Comparison of ENCODE assay signal across 31 mouse cellular contexts in the genomic region with DNA sequence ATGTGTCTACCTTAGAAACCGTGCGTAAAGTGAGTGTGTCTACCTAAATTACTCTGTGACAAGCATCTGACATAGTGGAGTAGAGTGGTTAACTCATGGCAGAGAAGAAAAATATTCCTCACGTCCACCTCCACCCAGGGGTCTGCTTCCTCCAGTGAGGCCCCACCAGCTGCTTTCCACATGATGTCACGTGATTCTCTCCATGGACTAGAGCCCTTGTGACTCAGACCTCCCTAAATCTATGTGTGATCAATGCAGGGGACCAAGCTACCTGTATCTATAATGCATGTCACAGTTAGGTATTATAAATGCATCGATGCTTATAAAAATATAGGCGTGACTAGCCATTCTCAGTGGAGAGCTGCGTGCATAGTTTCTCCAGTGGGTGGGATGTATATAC. TPM values are rescaled to one million over a fixed set of nuclear protein-coding genes. Genes with fewer than 3 reads are reported as not detected.
A peak's percentile ranks its signal among the peaks of the same experiment; 100 is the strongest.
DNase-seq lines count a peak whose midpoint lies in the region; ATAC-seq and TF ChIP-seq lines count a peak whose summit lies in the region.
"Had no signal": no experiment of that assay in that cellular context is flagged by ENCODE, and none has a peak within 500 bp of the region (broad histone marks: within the 10 kb centered on the region; RNA-seq: fewer than 3 reads in every experiment).

No protein-coding gene starts in this region.

- no peaks in the 10 kb centered on the region for H3K9me3 ChIP-seq in hindbrain, embryonic 15.5 days
- H3K9me3 ChIP-seq in hindbrain, embryonic 11.5 days (ENCODE audit: control insufficient read depth, low read length), result no peaks in the 10 kb centered on the region
- H3K9me3 ChIP-seq in midbrain, postnatal 0 days (ENCODE audit: low read length), result no peaks in the 10 kb centered on the region
- H3K9me3 ChIP-seq in midbrain, embryonic 10.5 days (replicated peaks), result no peaks in the 10 kb centered on the region
- H3K9me3 ChIP-seq: limb, embryonic 15.5 days; liver, embryonic 13.5 days; neural tube, embryonic 12.5 days had no signal

- 60% methylated on average over 7 of the region's 7 CpGs for WGBS in cerebellum, adult 2 months
- 77% methylated on average over 7 of the region's 7 CpGs for WGBS in hindbrain, embryonic 15.5 days
- 80% methylated on average over 7 of the region's 7 CpGs for WGBS in hindbrain, embryonic 11.5 days
- WGBS in midbrain, postnatal 0 days, result 86% methylated on average over 7 of the region's 7 CpGs
- 91% methylated on average over 7 of the region's 7 CpGs for WGBS in midbrain, embryonic 10.5 days

- no peak for TF ChIP-seq POLR2A in cerebellum, adult 2 months (IDR thresholded peaks at IDR 0.05; ENCODE audit: borderline replicate concordance, insufficient read depth, low read length)

- H3K4me3 ChIP-seq in cerebellum, adult 2 months (replicated peaks; ENCODE audit: insufficient read depth, low read depth, low read length), result peak overlapping the region; percentile 24
- H3K4me3 ChIP-seq in hindbrain, embryonic 15.5 days, result no peak overlapping the region
- H3K4me3 ChIP-seq in hindbrain, embryonic 11.5 days (ENCODE audit: low read depth, low read length), result no peak overlapping the region
- H3K4me3 ChIP-seq in midbrain, postnatal 0 days (ENCODE audit: low read depth, low read length), result no peak overlapping the region
- no peak overlapping the region for H3K4me3 ChIP-seq in midbrain, embryonic 10.5 days
- H3K4me3 ChIP-seq: erythroblast, embryonic 14.5 days; heart, adult 2 months; heart, embryonic 13.5 days; limb, embryonic 15.5 days; liver, embryonic 13.5 days; neural tube, embryonic 12.5 days had no signal

- H3K4me1 ChIP-seq in cerebellum, adult 2 months (ENCODE audit: control insufficient read depth, insufficient read depth, low read length), result peaks cover 13% of the 10 kb centered on the region; the same call in 1 of the 2 replicates
- H3K4me1 ChIP-seq in hindbrain, embryonic 15.5 days (replicated peaks), result peaks cover 34% of the 10 kb centered on the region
- 0 out of 2 replicates have a peak, but pooled peaks cover 2% of the 10 kb centered on the region for H3K4me1 ChIP-seq in hindbrain, embryonic 11.5 days (replicated peaks; ENCODE audit: control insufficient read depth, insufficient read depth, low read length)
- peaks cover 9% of the 10 kb centered on the region; the same call in 1 of the 2 replicates for H3K4me1 ChIP-seq in midbrain, postnatal 0 days (ENCODE audit: insufficient read depth, low read length)
- peaks cover 41% of the 10 kb centered on the region for H3K4me1 ChIP-seq in midbrain, embryonic 10.5 days

- DNase-seq in cerebellum, adult 2 months, result no peak
- DNase-seq in hindbrain, embryonic 11.5 days (ENCODE audit: low spot score), result no peak
- DNase-seq in midbrain, postnatal 0 days (ENCODE audit: low spot score), result no peak
- no peak for DNase-seq in midbrain, embryonic 10.5 days (ENCODE audit: low spot score)
- DNase-seq in kidney, postnatal 10 days, result no peak
- no peak for DNase-seq in left cerebral cortex, postnatal 4 days
- DNase-seq: adrenal gland, postnatal 10 days; cerebellum, adult 11 months; cerebellum, adult 9-11 months; embryo, embryonic 11 days; heart, adult 2 months; heart, postnatal 10 days; kidney, adult 8-10 months; layer of hippocampus, adult 9-11 months; liver, embryonic 13.5 days; lung, adult 18-20 months; lung, postnatal 4 days; thymus, adult 2 months; thymus, postnatal 36 days had no signal

- no peak for ATAC-seq in cerebellum, adult (ENCODE audit: insufficient number of reproducible peaks, low FRiP score, low TSS enrichment)
- ATAC-seq in hindbrain, embryonic 15.5 days (ENCODE audit: low FRiP score, low read depth), result no peak
- ATAC-seq in hindbrain, embryonic 11.5 days (ENCODE audit: low FRiP score), result no peak
- ATAC-seq in midbrain, postnatal 0 days (ENCODE audit: low FRiP score), result no peak
- ATAC-seq: forebrain, embryonic 16.5 days; intestine, embryonic 16.5 days; lung, postnatal 0 days; Patski had no signal

- no peaks in the 10 kb centered on the region for H3K36me3 ChIP-seq in hindbrain, embryonic 15.5 days
- H3K36me3 ChIP-seq in hindbrain, embryonic 11.5 days (ENCODE audit: control insufficient read depth, insufficient read depth, low read length), result no peaks in the 10 kb centered on the region
- H3K36me3 ChIP-seq in midbrain, postnatal 0 days (ENCODE audit: insufficient read depth, low read length), result no peaks in the 10 kb centered on the region
- peaks cover 22% of the 10 kb centered on the region for H3K36me3 ChIP-seq in midbrain, embryonic 10.5 days

- peak overlapping the region; percentile 20 for H3K4me2 ChIP-seq in hindbrain, embryonic 15.5 days
- H3K4me2 ChIP-seq in hindbrain, embryonic 11.5 days (replicated peaks; ENCODE audit: low read depth, low read length), result no peak overlapping the region
- H3K4me2 ChIP-seq in midbrain, postnatal 0 days (ENCODE audit: low read depth, low read length, poor library complexity, severe bottlenecking), result peak overlapping the region; percentile 6; the same call in 1 of the 2 replicates
- H3K4me2 ChIP-seq: heart, embryonic 13.5 days; limb, embryonic 15.5 days; liver, embryonic 13.5 days; neural tube, embryonic 12.5 days had no signal

- no peak overlapping the region for H3K9ac ChIP-seq in hindbrain, embryonic 15.5 days
- no peak overlapping the region for H3K9ac ChIP-seq in hindbrain, embryonic 11.5 days (ENCODE audit: low read depth, low read length)
- H3K9ac ChIP-seq in midbrain, postnatal 0 days (replicated peaks; ENCODE audit: low read length, poor library complexity, severe bottlenecking), result no peak overlapping the region
- H3K9ac ChIP-seq: heart, embryonic 13.5 days; limb, embryonic 15.5 days; liver, embryonic 13.5 days; neural tube, embryonic 12.5 days had no signal

- H3K27me3 ChIP-seq in cerebellum, adult 2 months (ENCODE audit: control insufficient read depth, insufficient read depth, low read length), result no peaks in the 10 kb centered on the region
- no peaks in the 10 kb centered on the region for H3K27me3 ChIP-seq in hindbrain, embryonic 15.5 days
- no peaks in the 10 kb centered on the region for H3K27me3 ChIP-seq in hindbrain, embryonic 11.5 days (ENCODE audit: control insufficient read depth, insufficient read depth, low read length)
- H3K27me3 ChIP-seq in midbrain, postnatal 0 days (ENCODE audit: insufficient read depth, low read length), result no peaks in the 10 kb centered on the region
- peaks cover 11% of the 10 kb centered on the region for H3K27me3 ChIP-seq in midbrain, embryonic 10.5 days (ENCODE audit: low read depth, poor library complexity, severe bottlenecking)
- H3K27me3 ChIP-seq: limb, embryonic 15.5 days; neural tube, embryonic 12.5 days; Patski had no signal

- intact Hi-C loops in left cerebral cortex, postnatal 4 days (cut with DNase I), result no loop called here

- H3K27ac ChIP-seq in cerebellum, adult 2 months (ENCODE audit: insufficient read depth, low read length), result no peak overlapping the region
- H3K27ac ChIP-seq in hindbrain, embryonic 15.5 days (replicated peaks), result no peak overlapping the region
- no peak overlapping the region for H3K27ac ChIP-seq in hindbrain, embryonic 11.5 days (ENCODE audit: low read depth, low read length)
- no peak overlapping the region for H3K27ac ChIP-seq in midbrain, postnatal 0 days (ENCODE audit: low read depth, low read length)
- no peak overlapping the region for H3K27ac ChIP-seq in midbrain, embryonic 10.5 days (replicated peaks)
- H3K27ac ChIP-seq: heart, adult 2 months; heart, embryonic 13.5 days; kidney, postnatal 0 days; limb, embryonic 15.5 days; liver, embryonic 13.5 days; neural tube, embryonic 12.5 days had no signal

- TF ChIP-seq CTCF in cerebellum, adult 2 months (IDR thresholded peaks at IDR 0.05; ENCODE audit: borderline replicate concordance, insufficient read depth, low read depth, low read length), result no peak
- no peak for TF ChIP-seq CTCF in midbrain, postnatal 0 days (IDR thresholded peaks at IDR 0.05)

RNA-seq across cellular contexts. Expression of gene Klhl42, which starts 3.6 kb away (rescaled TPM):
- 16.5 and 17.2 TPM in 2 replicates for polyA plus RNA-seq in cerebellum, adult 2 months (2012; rRNA removed)
- 7.6 and 8.7 TPM in 2 replicates for polyA plus RNA-seq in hindbrain, embryonic 15.5 days (2015; fragmentation: Nextera tagmentation; extraction: Ambion mirVana)
- polyA plus RNA-seq in hindbrain, embryonic 11.5 days (2014; fragmentation: Nextera tagmentation; extraction: Ambion mirVana), result 9.0 and 9.9 TPM in 2 replicates
- 26.0 and 32.5 TPM in 2 replicates for total RNA-seq in midbrain, postnatal 0 days (2014; rRNA removed)
- 6.4 and 6.5 TPM in 2 replicates for polyA plus RNA-seq in midbrain, postnatal 0 days (2015; fragmentation: Nextera tagmentation; extraction: Ambion mirVana)
- polyA plus RNA-seq in midbrain, embryonic 10.5 days (2016; fragmentation: Nextera tagmentation; extraction: Ambion mirVana), result 5.5 and 6.4 TPM in 2 replicates
- total RNA-seq in left cerebral cortex, postnatal 4 days (2021), result 10 to 100 TPM; 22.4 to 24.3 TPM

RNA-seq across cellular contexts. Expression of gene Mansc4, which starts 7.9 kb away (rescaled TPM):
- 0.19 and 0.21 TPM in 2 replicates for polyA plus RNA-seq in cerebellum, adult 2 months (2012; rRNA removed)
- 0.85 and 1.5 TPM in 2 replicates for polyA plus RNA-seq in hindbrain, embryonic 15.5 days (2015; fragmentation: Nextera tagmentation; extraction: Ambion mirVana)
- polyA plus RNA-seq in hindbrain, embryonic 11.5 days (2014; fragmentation: Nextera tagmentation; extraction: Ambion mirVana), result 0.92 and 0.96 TPM in 2 replicates
- 0.57 and 1.9 TPM in 2 replicates for total RNA-seq in midbrain, postnatal 0 days (2014; rRNA removed)
- polyA plus RNA-seq in midbrain, postnatal 0 days (2015; fragmentation: Nextera tagmentation; extraction: Ambion mirVana), result 1.4 TPM in 2 replicates
- polyA plus RNA-seq in midbrain, embryonic 10.5 days (2016; fragmentation: Nextera tagmentation; extraction: Ambion mirVana), result 0.27 and 0.44 TPM in 2 replicates
- total RNA-seq in left cerebral cortex, postnatal 4 days (2021), result under 1 TPM; 0.32 to 0.46 TPM
- total RNA-seq: heart, adult 2 months; heart, postnatal 10 days; MEL had no signal
- polyA plus RNA-seq: erythroblast, embryonic 14.5 days; heart, adult 2 months; liver, embryonic 13.5 days had no signal

RNA-seq across cellular contexts. Expression of gene Mrps35, which starts 52.2 kb away (rescaled TPM):
- polyA plus RNA-seq in cerebellum, adult 2 months (2012; rRNA removed), result 41.7 and 41.9 TPM in 2 replicates
- polyA plus RNA-seq in hindbrain, embryonic 15.5 days (2015; fragmentation: Nextera tagmentation; extraction: Ambion mirVana), result 63.8 and 75.4 TPM in 2 replicates
- 84.1 and 87.5 TPM in 2 replicates for polyA plus RNA-seq in hindbrain, embryonic 11.5 days (2014; fragmentation: Nextera tagmentation; extraction: Ambion mirVana)
- total RNA-seq in midbrain, postnatal 0 days (2014; rRNA removed), result 8.9 and 9.4 TPM in 2 replicates
- 61.0 and 72.6 TPM in 2 replicates for polyA plus RNA-seq in midbrain, postnatal 0 days (2015; fragmentation: Nextera tagmentation; extraction: Ambion mirVana)
- 109 TPM in 2 replicates for polyA plus RNA-seq in midbrain, embryonic 10.5 days (2016; fragmentation: Nextera tagmentation; extraction: Ambion mirVana)
- total RNA-seq in left cerebral cortex, postnatal 4 days (2021), result 10 to 100 TPM; 59.3 to 60.8 TPM
